Mouse (Mus musculus) natural killer cell, adult 2 months (primary cell): ENCODE data around the gene Tfap2e.
A peak's percentile ranks its signal among the peaks of the same experiment; 100 is the strongest.

Experiments
- DNase-seq, 2 experiments: peaks; one replicate each; pipeline ENCODE4 v3.0.0; 2022; ENCODE audit warnings: low spot score in 2 of 2

The Tfap2e gene

GRCm38 (mm10) chr4:126752024-126752607, 16.1 kb upstream of the Tfap2e start:
- DNase-seq = no peak

GRCm38 (mm10) chr4:126751556-126752023, 15.6 kb upstream of the Tfap2e start:
- DNase-seq = no peak

- DNase-seq = no peak
Measured at GRCm38 (mm10) chr4:126750863-126751555, 15.0 kb upstream of the Tfap2e start.

GRCm38 (mm10) chr4:126750046-126750683, 14.1 kb upstream of the Tfap2e start:
- DNase-seq = no peak

- no peak for DNase-seq
Measured at GRCm38 (mm10) chr4:126749553-126749952, 13.5 kb upstream of the Tfap2e start.

GRCm38 (mm10) chr4:126748381-126748780, 12.3 kb upstream of the Tfap2e start:
- DNase-seq = no peak

- no peak for DNase-seq
Measured at GRCm38 (mm10) chr4:126746194-126746840, 10.3 kb upstream of the Tfap2e start.

- DNase-seq = peak; percentile 42 to 55
Measured at GRCm38 (mm10) chr4:126745506-126746193, 9.6 kb upstream of the Tfap2e start.

- DNase-seq = no peak
Measured at GRCm38 (mm10) chr4:126744831-126745230, 8.8 kb upstream of the Tfap2e start.

GRCm38 (mm10) chr4:126743713-126744112, 7.7 kb upstream of the Tfap2e start:
- no peak for DNase-seq

- no peak for DNase-seq
Measured at GRCm38 (mm10) chr4:126742976-126743375, 6.9 kb upstream of the Tfap2e start.

- peak; percentile 56 to 70 for DNase-seq
Measured at GRCm38 (mm10) chr4:126741448-126741847, 5.4 kb upstream of the Tfap2e start.

- no peak for DNase-seq
Measured at GRCm38 (mm10) chr4:126739966-126740676, 4.1 kb upstream of the Tfap2e start.

- DNase-seq = no peak
Measured at GRCm38 (mm10) chr4:126735382-126736000, 549 bp downstream of the Tfap2e start.

GRCm38 (mm10) chr4:126734700-126735381, 1.2 kb downstream of the Tfap2e start:
- DNase-seq = no peak

- DNase-seq = no peak
Measured at GRCm38 (mm10) chr4:126734001-126734603, 1.9 kb downstream of the Tfap2e start.

GRCm38 (mm10) chr4:126732531-126733380, 3.3 kb downstream of the Tfap2e start:
- DNase-seq = no peak

GRCm38 (mm10) chr4:126732111-126732510, 3.9 kb downstream of the Tfap2e start:
- no peak for DNase-seq

GRCm38 (mm10) chr4:126707439-126707826, 28.6 kb downstream of the Tfap2e start:
- DNase-seq = no peak
